Mouse (Mus musculus): ENCODE measurements around the gene Fam83e. TPM values are rescaled to one million over a fixed set of nuclear protein-coding genes. Genes with fewer than 3 reads are reported as not detected.
A peak's percentile ranks its signal among the peaks of the same experiment; 100 is the strongest.

The Fam83e gene
- polyA plus RNA-seq, 1 experiment from 2014 or later = 2.0 TPM

GRCm38 (mm10) chr7:45723301-45723700 lies 2.3 kb downstream of the Fam83e start:
- Histone ChIP-seq H3K4me2 (ENCODE audit: low read depth, low read length) (no peak overlapping the region), H3K9ac (ENCODE audit: low read length) (no peak overlapping the region), H3K36me3 (ENCODE audit: control insufficient read depth, insufficient read depth, low read length) (peaks cover 40% of the 10 kb centered on the region), H3K9me3 (ENCODE audit: control insufficient read depth, low read length) (no peaks in the 10 kb centered on the region), H3K27me3 (ENCODE audit: control insufficient read depth, insufficient read depth, low read depth, low read length) (no peaks in the 10 kb centered on the region), H3K4me1 (replicated peaks; ENCODE audit: control insufficient read depth, insufficient read depth, low read length) (peaks cover 8% of the 10 kb centered on the region), H3K27ac (ENCODE audit: low read length) (no peak overlapping the region), H3K4me3 (ENCODE audit: low read length) (no peak overlapping the region)
- WGBS = 82% methylated on average over 4 of the region's 4 CpGs
- no peak for ATAC-seq (ENCODE audit: low read depth)

- peaks cover 8% of the 10 kb centered on the region for H3K4me1 ChIP-seq (replicated peaks; ENCODE audit: control insufficient read depth, insufficient read depth, low read length)
- no peak overlapping the region for H3K4me3 ChIP-seq (ENCODE audit: low read length)
- no peak overlapping the region for H3K27ac ChIP-seq (ENCODE audit: low read length)
- H3K9me3 ChIP-seq (ENCODE audit: control insufficient read depth, low read length) = no peaks in the 10 kb centered on the region
- H3K4me2 ChIP-seq (ENCODE audit: low read depth, low read length) = no peak overlapping the region
- H3K27me3 ChIP-seq (ENCODE audit: control insufficient read depth, insufficient read depth, low read depth, low read length) = no peaks in the 10 kb centered on the region
- no peak overlapping the region for H3K9ac ChIP-seq (ENCODE audit: low read length)
- H3K36me3 ChIP-seq (ENCODE audit: control insufficient read depth, insufficient read depth, low read length) = peaks cover 41% of the 10 kb centered on the region
- no peak for ATAC-seq (ENCODE audit: low read depth)
- WGBS = 88% methylated on average over 14 of the region's 14 CpGs
These were observed 2.8 kb downstream of the Fam83e start for GRCm38 (mm10) chr7:45723781-45724180.

GRCm38 (mm10) chr7:45725151-45725550 lies 4.1 kb downstream of the Fam83e start:
- 84% methylated on average over 9 of the region's 9 CpGs for WGBS
- ATAC-seq (ENCODE audit: low read depth) = no peak
- H3K27ac ChIP-seq (ENCODE audit: low read length) = no peak overlapping the region
- H3K9me3 ChIP-seq (ENCODE audit: control insufficient read depth, low read length) = no peaks in the 10 kb centered on the region
- H3K4me3 ChIP-seq (ENCODE audit: low read length) = no peak overlapping the region
- peaks cover 34% of the 10 kb centered on the region for H3K36me3 ChIP-seq (ENCODE audit: control insufficient read depth, insufficient read depth, low read length)
- H3K27me3 ChIP-seq (ENCODE audit: control insufficient read depth, insufficient read depth, low read depth, low read length) = no peaks in the 10 kb centered on the region
- H3K9ac ChIP-seq (ENCODE audit: low read length) = no peak overlapping the region
- no peak overlapping the region for H3K4me2 ChIP-seq (ENCODE audit: low read depth, low read length)
- no peaks in the 10 kb centered on the region for H3K4me1 ChIP-seq (replicated peaks; ENCODE audit: control insufficient read depth, insufficient read depth, low read length)

GRCm38 (mm10) chr7:45725713-45726112 lies 4.7 kb downstream of the Fam83e start, which contains the start of gene Spaca4:
TSS of gene Spaca4 (minus strand) at chr7:45725813.
- ATAC-seq (ENCODE audit: low read depth) = no peak
- Histone ChIP-seq H3K36me3 (ENCODE audit: control insufficient read depth, insufficient read depth, low read length) (peaks cover 30% of the 10 kb centered on the region), H3K27ac (ENCODE audit: low read length) (no peak within 1 kb of the TSS), H3K4me1 (replicated peaks; ENCODE audit: control insufficient read depth, insufficient read depth, low read length) (no peaks in the 10 kb centered on the region), H3K9me3 (ENCODE audit: control insufficient read depth, low read length) (no peaks in the 10 kb centered on the region), H3K9ac (ENCODE audit: low read length) (no peak within 1 kb of the TSS), H3K4me3 (ENCODE audit: low read length) (no peak within 1 kb of the TSS), H3K4me2 (ENCODE audit: low read depth, low read length) (no peak within 1 kb of the TSS), H3K27me3 (ENCODE audit: control insufficient read depth, insufficient read depth, low read depth, low read length) (no peaks in the 10 kb centered on the region)
- WGBS = 88% methylated on average over 11 of the region's 11 CpGs

- peaks cover 24% of the 10 kb centered on the region for H3K36me3 ChIP-seq (ENCODE audit: control insufficient read depth, insufficient read depth, low read length)
- no peak for ATAC-seq (ENCODE audit: low read depth)
These were observed 5.4 kb downstream of the Fam83e start for GRCm38 (mm10) chr7:45726419-45726818.

GRCm38 (mm10) chr7:45727625-45728024 lies 6.6 kb downstream of the Fam83e start:
- no peak for ATAC-seq (ENCODE audit: low read depth)

More at GRCm38 (mm10) chr7:45726419-45726818, 5.4 kb downstream of the Fam83e start:
- H3K4me3 ChIP-seq (ENCODE audit: low read length) = no peak overlapping the region
- no peak overlapping the region for H3K27ac ChIP-seq (ENCODE audit: low read length)
- H3K4me2 ChIP-seq (ENCODE audit: low read depth, low read length) = no peak overlapping the region
- no peaks in the 10 kb centered on the region for H3K4me1 ChIP-seq (replicated peaks; ENCODE audit: control insufficient read depth, insufficient read depth, low read length)
- H3K9me3 ChIP-seq (ENCODE audit: control insufficient read depth, low read length) = no peaks in the 10 kb centered on the region
- H3K27me3 ChIP-seq (ENCODE audit: control insufficient read depth, insufficient read depth, low read depth, low read length) = no peaks in the 10 kb centered on the region
- no peak overlapping the region for H3K9ac ChIP-seq (ENCODE audit: low read length)
- 89% methylated on average over 10 of the region's 10 CpGs for WGBS

GRCm38 (mm10) chr7:45730727-45731431 lies 9.9 kb downstream of the Fam83e start:
- 19% methylated on average over 16 of the region's 16 CpGs for WGBS
- no peaks in the 10 kb centered on the region for H3K9me3 ChIP-seq (ENCODE audit: control insufficient read depth, low read length)
- H3K9ac ChIP-seq (ENCODE audit: low read length) = no peak overlapping the region
- no peak overlapping the region for H3K27ac ChIP-seq (ENCODE audit: low read length)
- H3K36me3 ChIP-seq (ENCODE audit: control insufficient read depth, insufficient read depth, low read length) = 0 out of 2 replicates have a peak, but pooled peaks cover 8% of the 10 kb centered on the region
- H3K4me1 ChIP-seq (replicated peaks; ENCODE audit: control insufficient read depth, insufficient read depth, low read length) = no peaks in the 10 kb centered on the region
- peak; percentile 26; the same call in 1 of the 2 replicates for ATAC-seq (ENCODE audit: low read depth)
- H3K4me2 ChIP-seq (ENCODE audit: low read depth, low read length) = no peak overlapping the region
- no peak overlapping the region for H3K4me3 ChIP-seq (ENCODE audit: low read length)
- no peaks in the 10 kb centered on the region for H3K27me3 ChIP-seq (ENCODE audit: control insufficient read depth, insufficient read depth, low read depth, low read length)

More at GRCm38 (mm10) chr7:45727625-45728024, 6.6 kb downstream of the Fam83e start:
- Histone ChIP-seq H3K36me3 (ENCODE audit: control insufficient read depth, insufficient read depth, low read length) (peaks cover 22% of the 10 kb centered on the region), H3K9ac (ENCODE audit: low read length) (no peak overlapping the region), H3K27me3 (ENCODE audit: control insufficient read depth, insufficient read depth, low read depth, low read length) (no peaks in the 10 kb centered on the region), H3K4me1 (replicated peaks; ENCODE audit: control insufficient read depth, insufficient read depth, low read length) (no peaks in the 10 kb centered on the region), H3K4me3 (ENCODE audit: low read length) (no peak overlapping the region), H3K4me2 (ENCODE audit: low read depth, low read length) (no peak overlapping the region), H3K27ac (ENCODE audit: low read length) (no peak overlapping the region), H3K9me3 (ENCODE audit: control insufficient read depth, low read length) (no peaks in the 10 kb centered on the region)
- WGBS = 55% methylated on average over 3 of the region's 3 CpGs

- Histone ChIP-seq H3K27ac (ENCODE audit: low read length) (no peak overlapping the region), H3K4me3 (ENCODE audit: low read length) (no peak overlapping the region), H3K9me3 (ENCODE audit: control insufficient read depth, low read length) (no peaks in the 10 kb centered on the region), H3K9ac (ENCODE audit: low read length) (no peak overlapping the region), H3K36me3 (ENCODE audit: control insufficient read depth, insufficient read depth, low read length) (0 out of 2 replicates have a peak, but pooled peaks cover 3% of the 10 kb centered on the region), H3K4me1 (replicated peaks; ENCODE audit: control insufficient read depth, insufficient read depth, low read length) (no peaks in the 10 kb centered on the region), H3K4me2 (ENCODE audit: low read depth, low read length) (no peak overlapping the region), H3K27me3 (ENCODE audit: control insufficient read depth, insufficient read depth, low read depth, low read length) (no peaks in the 10 kb centered on the region)
- no peak for ATAC-seq (ENCODE audit: low read depth)
- WGBS = 74% methylated on average over 5 of the region's 5 CpGs
These were observed 12.5 kb downstream of the Fam83e start for GRCm38 (mm10) chr7:45733477-45733876.

GRCm38 (mm10) chr7:45739162-45739763 lies 18.3 kb downstream of the Fam83e start:
- WGBS = 7% methylated on average over 9 of the region's 9 CpGs
- H3K27me3 ChIP-seq (ENCODE audit: control insufficient read depth, insufficient read depth, low read depth, low read length) = no peaks in the 10 kb centered on the region
- H3K36me3 ChIP-seq (ENCODE audit: control insufficient read depth, insufficient read depth, low read length) = no peaks in the 10 kb centered on the region
- no peak overlapping the region for H3K27ac ChIP-seq (ENCODE audit: low read length)
- H3K9ac ChIP-seq (ENCODE audit: low read length) = no peak overlapping the region
- H3K4me2 ChIP-seq (ENCODE audit: low read depth, low read length) = no peak overlapping the region
- peak; percentile 84 for ATAC-seq (ENCODE audit: low read depth)
- H3K4me1 ChIP-seq (replicated peaks; ENCODE audit: control insufficient read depth, insufficient read depth, low read length) = 0 out of 2 replicates have a peak, but pooled peaks cover 3% of the 10 kb centered on the region
- no peaks in the 10 kb centered on the region for H3K9me3 ChIP-seq (ENCODE audit: control insufficient read depth, low read length)
- H3K4me3 ChIP-seq (ENCODE audit: low read length) = no peak overlapping the region
